Mouse (Mus musculus) frontal cortex, postnatal 10 days (tissue): ENCODE measurements around the gene Hbb-y.
"Not testable (repeated sequence)": the region's sequence is repeated elsewhere in the genome, so short reads cannot be mapped to it uniquely, and the experiment has no call there.

Experiments used
- DNase-seq, 2 experiments: peaks; one replicate each; pipeline ENCODE4 v3.0.0; 2022; ENCODE audit warnings: low spot score in 2 of 2, mixed read lengths in 1 of 2

Gene Hbb-y

GRCm38 (mm10) chr7:103853090-103853489 is at the start of gene Hbb-y:
Gene Hbb-y (minus strand): TSS chr7:103853216.
- no peak for DNase-seq

GRCm38 (mm10) chr7:103894385-103894784 is 41.4 kb upstream of the Hbb-y start, which contains the start of gene Olfr64:
Gene Olfr64 (minus strand): TSS chr7:103894485.
- no peak for DNase-seq

GRCm38 (mm10) chr7:103886152-103886551 is 33.1 kb upstream of the Hbb-y start, which contains the start of gene Olfr66:
Gene Olfr66 (minus strand): TSS chr7:103886252.
- no peak for DNase-seq

DNA sequence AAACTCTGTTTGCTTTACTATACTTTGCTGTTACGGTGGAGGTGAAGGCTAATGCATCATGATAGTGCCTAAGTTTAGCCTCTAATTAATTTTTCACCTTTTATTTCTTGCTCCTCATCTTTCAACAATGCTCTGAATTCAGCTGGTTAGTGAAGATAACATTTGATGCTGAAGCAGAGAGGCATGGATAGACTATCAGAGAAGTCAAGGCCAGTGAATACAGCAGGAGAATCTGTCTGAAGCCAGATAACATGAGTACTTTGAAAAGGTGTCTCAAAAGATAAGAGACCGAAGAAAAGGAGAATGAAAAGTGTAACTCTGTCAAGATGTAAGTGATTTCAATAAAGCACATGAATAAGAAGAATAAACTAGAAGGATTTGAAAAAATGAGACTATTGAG is 24.1 kb upstream of the Hbb-y start:
- DNase-seq = no peak

DNA sequence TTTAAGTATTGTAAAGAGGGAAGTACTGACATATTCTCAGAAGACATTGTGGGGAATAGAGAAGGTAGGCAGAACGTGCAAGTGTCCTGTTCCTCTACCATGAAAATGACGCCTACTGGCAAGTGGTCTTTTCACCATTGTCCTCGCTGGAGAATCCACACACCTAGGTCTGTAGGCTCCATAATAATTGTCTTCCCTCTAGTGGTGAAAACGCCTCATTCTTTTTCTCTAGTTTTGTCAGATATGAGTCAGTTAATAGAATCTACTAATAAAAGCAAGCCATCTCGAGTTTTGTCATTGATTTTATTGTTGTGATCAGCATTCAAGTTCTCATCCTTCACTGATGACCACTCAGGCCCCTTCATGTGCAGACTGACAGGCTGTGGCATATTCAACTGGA is 21.4 kb upstream of the Hbb-y start:
- no peak for DNase-seq

GRCm38 (mm10) chr7:103873064-103873463 is 20.0 kb upstream of the Hbb-y start:
- no peak for DNase-seq

- DNase-seq = no peak
These were observed 17.7 kb upstream of the Hbb-y start for GRCm38 (mm10) chr7:103870667-103871066.

GRCm38 (mm10) chr7:103865716-103866115 is 12.7 kb upstream of the Hbb-y start:
- no peak for DNase-seq

GRCm38 (mm10) chr7:103861531-103861930 is 8.5 kb upstream of the Hbb-y start:
- DNase-seq = no peak

GRCm38 (mm10) chr7:103860855-103861254 is 7.8 kb upstream of the Hbb-y start:
- no peak for DNase-seq

GRCm38 (mm10) chr7:103859076-103859475 is 6.1 kb upstream of the Hbb-y start:
- no peak for DNase-seq

DNA sequence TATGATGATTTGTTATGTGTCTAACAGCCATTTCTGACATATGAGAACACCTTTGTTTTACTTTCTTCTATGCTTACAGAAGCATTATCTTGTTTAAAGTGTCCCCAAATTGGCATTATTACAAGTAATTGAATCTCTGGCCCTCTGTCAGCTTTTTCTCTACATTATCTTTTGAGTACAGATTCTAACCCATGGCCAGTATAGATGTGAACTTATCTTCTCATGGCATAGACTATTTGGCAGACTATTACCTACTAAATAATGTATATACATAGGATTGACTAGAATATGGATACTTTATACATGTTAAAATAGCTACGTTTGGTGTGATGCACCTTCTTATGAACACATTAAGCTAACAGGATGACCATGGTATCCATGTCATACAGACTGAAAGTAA is 1.7 kb upstream of the Hbb-y start:
- DNase-seq = no peak

- no peak for DNase-seq
These were observed 8.3 kb downstream of the Hbb-y start for GRCm38 (mm10) chr7:103844525-103845325.

- DNase-seq = no peak
These were observed 10.0 kb downstream of the Hbb-y start, which contains the start of gene Hbb-bh1 for GRCm38 (mm10) chr7:103843034-103843433. Gene Hbb-bh1 (minus strand): TSS chr7:103843164.

- DNase-seq = no peak
These were observed 12.7 kb downstream of the Hbb-y start, which contains the start of gene Hbb-bh2 for GRCm38 (mm10) chr7:103840268-103840667. Gene Hbb-bh2 (minus strand): TSS chr7:103840520.

DNA sequence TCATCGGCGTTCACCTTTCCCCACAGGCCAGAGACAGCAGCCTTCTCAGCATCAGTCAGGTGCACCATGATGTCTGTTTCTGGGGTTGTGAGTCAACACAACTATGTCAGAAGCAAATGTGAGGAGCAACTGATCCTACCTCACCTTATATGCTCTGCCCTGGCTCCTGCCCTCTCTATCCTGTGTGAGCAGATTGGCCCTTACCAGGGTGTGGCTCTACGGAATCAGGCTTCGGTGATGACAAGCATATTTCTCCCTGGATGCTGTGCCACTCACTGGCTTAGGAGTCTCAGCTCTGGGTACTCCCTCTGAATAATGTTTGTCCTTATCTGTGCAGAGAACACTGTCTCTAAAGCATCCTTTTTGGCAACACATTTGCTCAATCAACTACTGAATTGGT is 25.2 kb downstream of the Hbb-y start, which contains the start of gene Hbb-bs:
Gene Hbb-bs, minus strand, starts transcription at position 289 of the 400 bp plus-strand sequence.
- no peak for DNase-seq

DNA sequence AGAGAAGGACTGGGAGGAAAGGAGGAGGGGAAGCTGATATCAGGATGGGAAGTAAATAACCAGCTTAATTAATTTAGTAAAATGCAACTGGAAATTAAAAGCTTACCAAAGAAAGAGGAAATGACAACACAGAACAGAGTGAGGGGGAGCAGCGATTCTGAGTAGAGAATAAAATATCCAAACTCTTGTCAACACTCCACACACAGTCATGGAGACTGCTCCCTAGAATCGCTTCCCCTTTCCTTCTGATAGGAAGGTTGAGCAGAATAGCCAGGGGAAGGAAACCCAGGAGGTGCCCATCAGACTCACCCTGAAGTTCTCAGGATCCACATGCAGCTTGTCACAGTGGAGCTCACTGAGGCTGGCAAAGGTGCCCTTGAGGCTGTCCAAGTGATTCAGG is 25.9 kb downstream of the Hbb-y start:
- not testable (repeated sequence) for DNase-seq

DNA sequence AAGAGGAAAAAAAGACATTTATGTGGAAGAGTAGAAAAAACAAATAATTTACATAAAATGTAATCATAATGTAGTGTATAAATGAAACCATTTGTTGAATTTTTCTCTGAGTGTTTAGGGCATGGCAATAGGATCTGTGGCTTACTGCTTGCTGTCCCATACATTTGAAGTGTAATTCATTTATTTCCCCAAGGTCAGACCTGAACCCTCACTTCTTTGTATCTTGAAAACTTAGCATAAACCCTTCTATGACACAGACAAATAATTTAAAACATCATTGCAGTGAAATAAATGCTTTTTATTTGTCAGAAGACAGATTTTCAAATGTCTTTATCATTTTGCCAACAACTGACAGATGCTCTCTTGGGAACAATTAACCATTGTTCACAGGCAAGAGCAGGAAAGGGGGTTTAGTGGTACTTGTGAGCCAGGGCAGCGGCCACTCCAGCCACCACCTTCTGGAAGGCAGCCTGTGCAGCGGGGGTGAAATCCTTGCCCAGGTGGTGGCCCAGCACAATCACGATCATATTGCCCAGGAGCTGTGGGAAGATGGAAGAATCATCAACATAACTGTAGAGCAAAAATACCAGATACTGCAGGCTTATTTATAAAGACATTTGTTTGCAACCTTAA is 26.6 kb downstream of the Hbb-y start:
- no peak for DNase-seq

- DNase-seq = no peak
These were observed 27.3 kb downstream of the Hbb-y start for GRCm38 (mm10) chr7:103825536-103826254.

- no peak for DNase-seq
These were observed 28.4 kb downstream of the Hbb-y start for GRCm38 (mm10) chr7:103824597-103824996.

GRCm38 (mm10) chr7:103815085-103815484 is 37.9 kb downstream of the Hbb-y start:
- not testable (repeated sequence) for DNase-seq

GRCm38 (mm10) chr7:103813766-103814165 is 39.2 kb downstream of the Hbb-y start, which contains the start of gene Hbb-bt:
Gene Hbb-bt (minus strand): TSS chr7:103813996.
- DNase-seq = no peak
